Mouse (Mus musculus) neutrophil, adult 5-6 weeks (primary cell): ENCODE data around the gene Astn2. TPM values are rescaled to one million over a fixed set of nuclear protein-coding genes. Genes with fewer than 3 reads are reported as not detected.

Source experiments
- ATAC-seq: fragments of 151-379, 151-347 bp; 2 replicates; pipeline ENCODE4 v1.8.0; 2017; ENCODE audit warnings: mild to moderate bottlenecking, moderate TSS enrichment; ENCODE audit not compliant: insufficient number of reproducible peaks, poor library complexity, low FRiP score, severe bottlenecking; ENCODE audit errors: extremely low read depth
- total RNA-seq: library from RNA; stranded (forward); fragments of 200-1000 nt; gene quantifications from 2 replicates; pipeline ENCODE4 v1.2.3, GENCODE M21; 2017

The Astn2 gene
- total RNA-seq, 1 experiment from 2014 or later, result not detected

DNA sequence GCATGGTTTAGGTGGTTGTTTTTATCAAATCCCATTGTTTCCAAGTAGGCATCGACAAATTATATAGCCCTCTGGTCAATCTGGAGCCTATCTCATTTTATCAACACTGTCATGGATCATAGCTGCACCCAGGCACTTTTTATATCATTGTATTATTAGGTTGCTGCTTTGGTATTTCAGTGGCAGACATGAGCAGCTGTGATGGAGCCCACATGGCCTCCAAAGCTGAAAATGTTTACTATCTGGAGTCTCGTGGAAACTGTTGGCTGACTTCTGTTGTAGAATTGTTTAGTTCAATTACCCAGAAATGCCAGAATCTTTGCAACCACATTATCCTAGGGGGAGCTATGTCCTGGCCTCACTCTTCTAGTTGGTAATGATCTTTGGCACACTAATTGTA lies 732.1 kb downstream of the Astn2 start:
- ATAC-seq, result no peak

DNA sequence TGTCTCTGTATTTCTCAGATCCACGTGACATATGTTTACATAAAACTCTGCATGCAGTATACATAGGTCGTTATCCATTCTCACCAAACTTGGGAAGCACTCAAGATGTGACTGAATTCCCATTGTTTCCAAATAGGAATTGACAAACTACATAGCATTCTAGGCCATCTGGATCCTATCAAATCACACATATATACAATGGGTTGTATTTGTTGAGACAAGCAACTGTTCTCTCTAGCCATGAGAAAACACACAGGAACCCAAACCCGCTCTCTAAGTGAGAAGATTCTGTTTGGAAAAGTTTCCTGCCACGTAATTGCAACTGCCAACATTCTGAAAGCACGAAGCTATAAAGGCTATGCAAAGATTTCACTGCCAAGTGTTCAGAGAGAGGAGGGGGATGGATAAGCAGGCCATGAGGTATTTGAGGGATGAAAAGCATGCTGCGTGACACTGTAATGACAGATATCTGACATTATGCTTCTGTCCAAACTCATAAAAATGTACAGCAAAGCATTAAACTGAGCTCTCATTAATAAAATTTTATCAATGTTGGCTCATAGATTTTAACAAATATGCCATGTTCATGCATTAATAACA lies 732.7 kb downstream of the Astn2 start:
- ATAC-seq, result no peak

DNA sequence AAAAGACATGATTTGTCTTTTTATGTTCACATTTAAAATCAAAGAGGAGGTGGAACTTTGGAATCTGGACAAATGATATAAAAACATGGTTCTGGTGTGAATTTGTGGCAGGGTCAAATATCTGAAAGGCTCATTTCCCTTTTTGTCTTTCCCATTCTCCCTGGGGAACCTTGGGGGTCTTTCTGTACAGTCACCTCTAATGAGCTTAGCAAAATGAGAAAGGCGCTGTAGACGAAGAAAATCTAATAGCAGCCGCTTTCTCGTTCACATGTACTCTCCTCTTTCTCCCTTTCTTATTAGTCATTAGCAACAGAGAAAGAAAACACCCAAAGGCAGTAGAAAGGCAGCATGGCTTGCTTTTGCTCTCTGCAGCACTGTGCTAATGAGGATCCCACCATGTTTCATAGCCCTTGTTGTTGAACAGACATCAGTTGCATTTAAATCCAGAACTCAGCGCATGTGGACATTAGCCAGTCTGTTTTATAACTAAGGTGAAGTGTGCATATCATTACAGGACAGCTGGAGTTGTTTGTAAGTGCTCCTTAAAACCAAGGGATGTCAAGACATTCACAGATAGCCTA lies 737.3 kb downstream of the Astn2 start:
- ATAC-seq, result no peak

DNA sequence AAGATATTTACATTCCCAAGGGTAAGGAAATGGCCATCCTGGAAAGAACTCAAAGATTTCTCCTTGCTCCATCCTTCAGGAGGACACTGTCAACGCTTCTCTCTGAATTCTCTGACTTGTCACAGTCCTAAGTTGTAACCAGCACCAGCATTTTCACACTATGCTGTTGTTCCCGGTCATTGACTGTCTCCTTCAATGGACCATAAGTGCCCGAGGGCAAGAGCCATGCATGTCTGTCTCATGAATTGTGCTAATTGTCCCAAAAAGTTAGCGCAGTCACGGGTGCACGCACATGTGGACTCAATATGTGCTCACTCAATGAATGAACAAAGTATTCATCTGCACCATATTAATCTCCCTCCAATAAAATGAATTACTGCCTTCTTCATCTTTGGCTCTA lies 741.2 kb downstream of the Astn2 start:
- no peak for ATAC-seq

DNA sequence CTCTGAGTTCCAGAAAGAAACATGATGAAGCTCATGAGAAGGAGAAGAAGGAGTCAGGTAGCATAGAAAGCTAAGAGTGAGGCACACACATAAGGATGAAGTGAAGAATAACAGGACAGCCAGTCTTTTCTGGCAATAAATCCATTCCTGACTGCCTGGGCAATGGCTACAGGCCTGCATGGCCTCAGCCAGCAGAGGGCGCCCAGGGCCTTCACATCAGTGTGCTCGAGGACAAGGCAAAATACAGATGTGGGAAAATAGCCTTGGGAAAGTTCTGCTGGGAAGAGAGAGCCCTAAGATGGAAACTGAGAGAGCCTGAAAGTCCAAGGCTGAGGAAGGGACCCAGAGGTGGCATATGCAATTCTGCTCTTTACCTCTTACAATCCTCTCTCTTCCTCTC lies 749.7 kb downstream of the Astn2 start:
- no peak for ATAC-seq

DNA sequence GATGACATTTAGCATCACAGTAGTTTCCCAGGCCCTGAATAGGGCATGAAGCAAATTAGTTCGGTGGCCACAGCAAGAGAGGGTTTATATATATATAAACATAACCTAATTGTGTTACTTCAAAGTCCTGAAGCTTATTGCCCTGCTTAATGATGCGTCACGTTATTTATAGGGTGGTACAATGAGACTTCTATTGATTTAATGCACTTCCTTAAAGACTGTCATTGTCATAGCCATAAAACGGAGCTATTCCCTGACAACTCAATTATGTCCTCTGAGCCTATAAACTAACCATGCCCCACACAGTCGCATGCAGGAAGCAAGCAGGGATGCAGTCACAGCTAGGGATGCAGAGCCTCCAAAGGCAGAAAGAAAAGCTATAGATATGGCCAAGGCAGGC lies 761.8 kb downstream of the Astn2 start:
- ATAC-seq, result no peak

DNA sequence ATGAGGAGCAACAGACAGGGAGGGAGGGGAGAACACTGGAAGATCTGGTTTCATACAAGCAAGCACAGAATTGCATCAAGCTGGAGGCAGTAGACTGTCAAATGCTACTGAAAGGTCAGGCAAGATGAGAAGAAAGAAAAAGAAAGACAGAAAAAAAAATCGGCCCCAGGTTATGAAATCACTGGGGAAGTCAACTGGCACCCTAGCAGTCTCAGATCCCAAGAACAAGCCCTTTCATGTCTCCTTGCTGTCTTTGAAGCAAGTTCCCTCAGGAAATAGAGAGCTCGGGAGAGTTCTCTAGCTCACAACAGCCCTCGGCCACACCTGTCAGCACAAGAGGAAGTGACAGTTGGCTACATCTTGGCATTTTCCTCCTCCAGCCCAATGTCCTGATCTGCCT lies 766.2 kb downstream of the Astn2 start:
- ATAC-seq, result no peak

DNA sequence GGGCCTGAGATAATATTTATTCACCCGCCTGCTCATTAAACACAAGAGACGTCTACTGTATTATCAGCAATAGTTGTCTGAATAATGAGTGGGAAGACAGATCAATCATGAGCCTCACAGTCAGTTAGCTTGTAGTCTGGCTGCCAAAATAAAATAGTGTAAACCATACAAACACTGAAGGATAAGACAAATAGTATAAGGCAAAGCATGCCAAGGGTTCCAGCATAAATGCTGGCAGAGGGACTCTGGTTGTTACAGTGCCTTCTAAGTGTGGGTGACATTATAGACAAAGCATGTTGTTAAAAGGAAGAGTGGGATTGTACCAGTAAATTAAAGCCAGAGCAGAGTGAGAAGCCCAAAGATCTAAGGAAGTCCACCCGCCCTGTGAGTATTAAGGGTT lies 784.3 kb downstream of the Astn2 start:
- no peak for ATAC-seq

DNA sequence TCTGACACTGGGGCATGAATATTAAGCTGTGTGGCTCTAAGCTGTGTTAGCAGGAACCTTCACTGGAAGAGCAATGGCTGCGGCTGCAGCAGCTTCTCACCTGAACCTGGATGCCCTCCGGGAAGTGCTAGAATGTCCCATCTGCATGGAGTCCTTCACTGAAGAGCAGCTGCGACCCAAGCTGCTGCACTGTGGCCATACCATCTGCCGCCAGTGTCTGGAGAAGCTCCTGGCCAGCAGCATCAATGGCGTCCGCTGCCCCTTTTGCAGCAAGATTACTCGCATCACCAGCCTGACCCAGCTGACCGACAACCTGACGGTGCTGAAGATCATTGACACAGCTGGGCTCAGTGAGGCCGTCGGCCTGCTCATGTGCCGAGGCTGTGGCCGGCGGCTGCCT lies 791.3 kb downstream of the Astn2 start:
- no peak for ATAC-seq

DNA sequence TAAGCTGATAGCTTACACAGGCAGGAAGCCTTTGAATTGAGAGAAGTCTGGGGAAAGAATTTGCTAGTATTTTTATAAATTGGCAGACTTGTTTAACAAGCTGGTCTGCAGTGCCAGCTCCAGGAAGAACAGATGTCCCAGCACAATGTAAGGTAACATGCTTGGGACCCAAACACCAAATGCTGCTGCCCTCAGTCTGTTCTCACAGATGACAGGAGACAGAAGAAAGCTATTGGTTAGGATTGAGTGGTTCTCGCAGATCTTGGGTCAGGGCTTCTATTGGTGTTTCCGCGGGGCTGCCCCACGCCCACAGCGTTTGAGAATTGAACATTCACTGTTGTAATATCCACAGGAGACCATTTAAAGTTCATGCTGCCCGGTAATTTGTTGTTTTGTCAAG lies 793.5 kb downstream of the Astn2 start:
- ATAC-seq, result no peak

DNA sequence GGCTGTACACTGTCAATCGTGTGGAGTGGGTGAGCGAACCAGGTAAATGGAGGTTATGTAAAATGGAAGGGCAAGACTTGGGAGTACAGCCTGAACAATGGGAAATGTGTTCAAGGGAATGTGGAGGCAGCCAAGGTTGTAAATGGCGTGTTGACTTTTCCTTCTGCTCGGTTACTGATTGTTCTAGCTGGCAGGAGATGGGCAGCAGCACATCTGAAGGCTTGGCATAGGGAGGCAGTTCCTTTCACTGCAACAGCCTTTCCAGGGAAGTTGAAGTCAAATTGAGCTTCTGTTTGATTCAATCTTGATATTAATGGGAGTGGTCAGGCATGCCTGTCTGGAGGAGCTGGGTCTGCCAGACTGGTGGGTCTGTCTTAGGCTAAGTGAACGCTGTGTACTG lies 794.1 kb downstream of the Astn2 start:
- ATAC-seq, result no peak

DNA sequence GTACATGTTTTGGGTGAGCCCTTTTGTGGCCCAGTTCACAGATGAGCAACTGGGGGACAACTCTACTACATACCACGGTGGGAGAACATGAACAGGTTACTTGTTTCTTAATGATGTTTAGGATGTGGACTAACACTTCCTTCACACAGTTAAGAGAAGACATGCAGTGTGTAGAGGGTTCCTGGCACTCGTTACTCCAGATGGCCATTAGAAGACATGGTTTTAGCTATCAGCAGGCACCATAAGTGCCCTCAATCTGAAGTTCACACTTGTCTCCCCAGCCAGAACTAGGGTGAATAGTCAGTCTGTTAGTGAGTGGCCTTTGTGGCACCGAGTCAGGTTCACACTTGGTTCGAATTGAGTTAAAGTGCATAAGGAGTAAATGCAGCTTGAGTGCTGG lies 796.3 kb downstream of the Astn2 start:
- no peak for ATAC-seq

DNA sequence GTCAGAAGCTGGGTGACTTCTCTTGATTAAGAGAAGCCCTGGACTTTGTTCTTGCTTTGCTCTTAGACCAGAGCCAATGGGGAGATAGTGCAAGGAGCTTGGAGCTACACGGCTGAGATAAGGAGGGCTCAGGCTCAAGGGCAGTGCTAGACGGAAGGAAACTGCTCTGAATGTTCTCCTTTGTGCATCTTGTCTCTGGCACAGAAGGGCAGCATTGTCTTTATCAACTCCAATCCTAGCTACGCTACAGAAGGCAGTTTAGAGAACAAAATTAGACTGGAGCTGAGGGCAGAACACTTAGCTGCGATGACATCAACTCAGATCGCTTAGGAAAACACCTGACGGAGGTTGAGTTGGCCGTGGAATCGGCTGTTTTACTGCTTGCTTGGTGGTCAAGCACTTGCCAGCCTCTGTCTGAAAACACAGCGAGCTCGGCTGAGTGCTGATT lies 797.2 kb downstream of the Astn2 start:
- no peak for ATAC-seq

DNA sequence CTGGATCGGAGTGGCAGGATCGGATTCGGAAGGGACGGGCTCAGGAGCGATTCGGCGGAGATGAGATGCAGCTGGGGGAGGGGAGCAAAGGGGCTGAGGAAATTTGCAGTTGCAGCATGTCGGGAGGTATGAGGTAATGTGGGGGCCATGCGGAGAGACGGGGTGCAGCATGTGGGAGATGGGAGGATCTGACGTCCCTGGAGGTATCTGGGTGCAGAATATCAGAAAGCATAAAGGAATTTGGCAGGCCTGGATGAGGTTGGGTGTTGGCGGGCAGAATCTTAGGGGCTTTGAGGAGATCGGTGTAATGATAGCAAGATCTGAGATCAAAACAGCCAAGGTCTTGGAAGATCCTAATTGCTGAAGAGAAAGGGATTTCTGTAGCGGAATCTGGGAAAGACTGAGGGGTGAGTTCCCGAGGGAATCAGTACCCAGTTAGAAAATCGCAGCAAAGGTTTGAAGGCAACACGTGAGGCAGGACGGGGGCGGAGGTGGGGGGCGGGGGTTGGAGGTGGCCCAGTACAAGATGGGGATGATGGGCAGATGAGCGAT lies 799.2 kb downstream of the Astn2 start:
- ATAC-seq, result peak; percentile 21; the same call in 1 of the 2 replicates

DNA sequence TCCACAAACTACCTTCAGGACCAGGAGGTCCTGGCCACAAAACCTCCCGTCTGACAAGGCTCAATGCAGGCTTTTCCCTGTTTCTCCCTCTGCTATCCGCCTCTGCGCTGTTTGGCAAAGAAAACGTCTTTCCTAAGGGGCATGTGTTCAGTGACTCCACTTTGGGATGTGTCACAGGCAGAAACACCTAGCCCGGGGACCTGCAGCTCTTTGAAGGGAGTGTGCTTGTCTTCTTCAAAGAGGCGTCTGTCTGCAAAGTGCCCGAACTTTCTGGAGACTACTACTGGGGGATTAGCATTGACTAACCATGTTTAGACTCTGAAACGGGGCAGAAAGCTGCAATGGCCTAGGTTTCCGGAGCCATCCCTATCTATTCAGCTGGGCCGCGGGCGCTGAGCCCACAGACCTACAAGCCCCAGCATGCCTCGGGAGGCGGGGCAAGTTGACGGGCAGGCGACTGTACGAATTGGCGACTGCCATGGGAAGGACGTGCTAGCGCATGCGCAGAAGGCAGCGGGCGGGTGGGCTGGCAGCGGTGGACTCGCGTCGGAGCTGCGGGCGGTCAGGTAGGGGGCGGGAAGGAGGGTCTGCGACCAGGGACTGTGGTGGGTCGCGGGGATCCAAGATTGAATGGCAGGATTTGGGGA lies 799.8 kb downstream of the Astn2 start, which contains the start of gene Trim32:
Gene Trim32, plus strand, starts transcription at position 483 of the 647 bp plus-strand sequence.
- peak; percentile 77 for ATAC-seq

DNA sequence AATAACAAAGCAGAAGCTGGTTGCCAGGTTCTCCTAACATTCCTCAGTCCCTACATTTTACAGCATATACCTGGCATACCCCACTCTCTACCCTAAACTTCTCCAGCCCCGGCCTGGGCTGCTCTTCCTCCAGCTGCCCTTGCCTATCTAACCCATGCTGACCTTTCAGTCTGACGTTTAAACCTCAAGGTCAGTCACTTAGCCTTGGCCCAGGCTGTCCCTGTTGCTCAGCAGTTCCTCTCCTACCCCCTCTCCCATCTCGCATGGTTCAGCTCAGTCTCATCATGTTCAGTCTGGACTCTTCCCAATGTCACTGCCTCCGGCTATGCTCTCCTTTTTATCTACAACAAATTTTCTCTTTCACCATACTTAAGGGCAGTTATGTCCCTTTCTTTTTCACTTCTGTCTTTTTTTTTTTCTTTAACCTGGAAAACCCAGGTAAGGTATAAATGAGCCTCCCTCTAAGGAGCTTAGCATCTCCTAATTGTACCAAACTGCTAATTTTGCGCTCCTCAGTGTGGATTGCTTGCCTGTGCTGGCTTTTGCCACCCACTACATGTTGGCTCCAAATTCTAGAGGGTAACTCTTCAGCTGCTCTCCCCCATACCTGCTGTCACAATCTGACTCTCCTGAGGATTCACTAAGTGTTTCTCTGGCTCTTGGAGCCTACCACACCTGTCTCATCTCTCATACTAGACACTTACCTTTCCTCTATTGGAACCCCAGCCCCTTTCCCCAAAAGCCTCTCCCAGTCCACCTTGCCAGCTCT lies 809.6 kb downstream of the Astn2 start:
- ATAC-seq, result no peak

DNA sequence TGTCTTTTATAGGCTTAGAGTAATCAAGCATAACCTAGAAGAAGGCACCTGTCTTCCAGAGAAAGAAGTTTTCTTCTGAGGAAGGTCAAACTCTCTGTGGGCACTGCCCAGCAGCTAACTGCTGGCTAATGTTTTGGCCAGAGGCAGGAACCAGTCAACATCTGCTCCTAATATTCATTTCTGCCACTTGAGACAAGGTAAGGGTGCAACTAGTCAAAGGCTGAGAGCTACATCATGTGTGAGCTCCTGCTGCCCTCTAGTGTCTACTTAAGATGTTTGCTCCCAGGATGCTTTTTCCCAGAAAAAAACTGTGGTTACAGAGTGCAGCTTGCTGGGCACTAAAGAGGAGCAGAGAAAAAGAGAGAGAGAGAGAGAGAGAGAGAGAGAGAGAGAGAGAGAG lies 814.6 kb downstream of the Astn2 start:
- no peak for ATAC-seq

DNA sequence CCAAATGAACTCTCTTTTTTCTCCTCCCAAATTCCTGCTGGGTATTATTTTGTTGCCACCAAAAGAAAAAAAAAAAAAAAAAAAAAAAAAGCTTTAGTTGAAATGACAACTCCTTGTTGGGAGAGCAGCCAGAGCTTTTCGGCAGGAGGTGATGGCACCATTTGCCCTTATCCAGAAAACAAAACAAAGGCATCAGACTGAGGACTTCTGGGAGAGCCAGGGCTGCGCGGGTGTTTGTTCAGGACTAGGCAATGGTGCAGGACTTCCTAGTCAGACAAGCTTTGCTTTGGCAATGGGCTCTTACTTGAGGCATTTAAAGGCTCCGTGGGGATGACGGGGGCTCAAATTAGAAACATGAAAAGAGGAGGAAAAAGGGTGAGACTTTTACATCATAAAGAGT lies 817.5 kb downstream of the Astn2 start:
- ATAC-seq, result no peak

DNA sequence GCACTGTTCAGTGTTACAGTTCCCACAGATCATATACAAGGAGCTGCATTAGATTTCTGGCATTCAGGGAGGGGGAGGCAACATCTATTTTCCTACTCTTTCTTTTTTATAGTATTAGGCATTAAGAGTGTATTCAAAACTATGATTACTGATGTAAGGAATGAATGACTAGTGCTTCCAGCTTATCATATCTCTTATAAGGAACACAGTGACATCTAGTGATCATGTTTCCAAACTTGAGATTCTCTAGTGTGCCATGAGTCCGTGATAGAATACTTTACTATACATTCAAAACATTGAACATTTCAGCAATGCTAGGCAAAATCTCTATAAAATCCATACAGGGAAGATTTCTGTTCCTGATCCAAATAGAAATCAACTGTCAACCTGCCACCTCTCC lies 824.2 kb downstream of the Astn2 start:
- no peak for ATAC-seq

DNA sequence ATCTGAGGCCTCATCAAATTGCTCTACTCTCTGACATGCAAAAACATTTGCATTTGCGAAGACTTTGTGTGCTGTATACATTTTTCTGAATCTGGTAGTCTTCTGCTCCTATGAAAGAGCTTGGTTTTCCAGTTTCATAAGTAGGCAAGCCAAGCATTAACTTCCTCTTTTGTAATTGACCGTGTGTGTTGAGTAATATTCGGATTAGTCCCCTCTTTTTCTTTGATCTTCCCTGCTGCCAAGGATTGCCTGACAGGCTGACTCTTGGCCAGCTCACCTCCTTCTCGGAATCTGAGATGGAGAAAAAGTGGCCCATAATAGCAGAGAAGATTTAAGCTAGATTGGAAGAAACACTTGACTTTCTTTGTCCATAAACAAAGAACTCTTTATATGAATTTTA lies 838.9 kb downstream of the Astn2 start:
- ATAC-seq, result no peak
